Mouse (Mus musculus) spleen, adult 2 months (tissue): ENCODE results near the gene Aar2.

Experiments
- CTCF ChIP-seq: fragments of 200-500 bp; IDR thresholded peaks from 2 replicates; pipeline ENCODE4 v1.5.1; 2011; ENCODE audit warnings: mild to moderate bottlenecking, inconsistent platforms; ENCODE audit not compliant: insufficient read depth, insufficient read length, insufficient replicate concordance; ENCODE audit errors: extremely low read depth
- POLR2A ChIP-seq: fragments of 200-500 bp; IDR thresholded peaks from 2 replicates; pipeline ENCODE4 v1.6.1; 2011; ENCODE audit warnings: low read depth, low read length, inconsistent platforms

DNA sequence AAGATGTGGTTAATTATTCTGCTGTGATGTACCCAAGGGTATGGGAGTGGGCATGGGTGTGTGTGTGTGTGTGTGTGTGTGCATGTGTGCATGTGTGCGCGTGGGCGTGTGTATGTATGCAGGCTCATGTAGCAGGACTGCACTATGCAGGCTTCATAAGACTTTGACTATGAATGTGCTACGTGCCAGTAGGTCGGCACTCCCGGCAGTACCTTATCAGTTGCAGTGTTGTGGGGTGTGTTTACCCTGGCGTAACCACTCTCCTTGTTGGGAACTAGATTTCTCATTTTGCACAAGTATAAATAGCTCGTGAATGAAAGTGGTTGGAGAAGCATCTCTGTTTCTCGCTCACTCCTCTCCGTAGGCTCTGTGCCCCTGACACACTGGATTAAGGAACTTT is 35.5 kb downstream of the Aar2 start:
- TF ChIP-seq POLR2A, result no peak
- TF ChIP-seq CTCF, result no peak
